Mouse (Mus musculus) layer of hippocampus, adult 18-20 months (tissue): ENCODE measurements at regions not wholly inside any gene's neighbourhood (a gene's known extent, or its start where the extent isn't known, plus 50 kb on each side); places are given as distances from the start of the nearest gene placed in this dataset.

Experiments
- DNase-seq, 2 experiments: peaks; one replicate each; pipeline ENCODE4 v3.0.0; 2022; ENCODE audit warnings: low spot score in 2 of 2

GRCm38 (mm10) chr9:31794911-31795310 lies 118.4 kb downstream of the Barx2 start:
- DNase-seq, result peak in 1 of 2 experiments; percentile 5

GRCm38 (mm10) chr9:31775956-31776355 lies 137.3 kb downstream of the Barx2 start:
- no peak for DNase-seq

- DNase-seq, result no peak
Measured at GRCm38 (mm10) chr9:31765401-31765800, 147.9 kb downstream of the Barx2 start.

GRCm38 (mm10) chr9:31757894-31758561 lies 155.2 kb downstream of the Barx2 start:
- DNase-seq, result peak in 1 of 2 experiments; percentile 3

GRCm38 (mm10) chr9:31730443-31730842 lies 182.8 kb downstream of the Barx2 start:
- peak in 1 of 2 experiments; percentile 21 for DNase-seq

DNA sequence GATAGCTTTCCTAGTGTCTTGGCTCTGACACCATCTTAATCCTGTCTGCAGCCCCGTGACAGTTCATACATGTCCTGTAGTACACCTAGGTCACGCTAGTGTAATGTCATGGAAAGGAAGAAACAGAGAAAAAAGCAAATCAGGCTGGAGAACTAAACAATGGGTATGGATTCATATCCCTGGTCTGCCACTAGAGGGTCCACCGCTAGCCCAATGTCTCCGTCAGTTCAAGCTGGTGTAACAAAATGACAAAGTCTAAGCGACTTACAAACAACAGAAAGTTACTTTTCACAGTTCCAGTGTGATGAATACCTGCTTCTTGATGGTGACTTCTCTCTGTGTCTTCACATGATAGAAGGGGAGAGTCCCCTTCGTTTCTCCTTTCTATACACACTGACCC lies 194.0 kb downstream of the Barx2 start:
- no peak for DNase-seq

DNA sequence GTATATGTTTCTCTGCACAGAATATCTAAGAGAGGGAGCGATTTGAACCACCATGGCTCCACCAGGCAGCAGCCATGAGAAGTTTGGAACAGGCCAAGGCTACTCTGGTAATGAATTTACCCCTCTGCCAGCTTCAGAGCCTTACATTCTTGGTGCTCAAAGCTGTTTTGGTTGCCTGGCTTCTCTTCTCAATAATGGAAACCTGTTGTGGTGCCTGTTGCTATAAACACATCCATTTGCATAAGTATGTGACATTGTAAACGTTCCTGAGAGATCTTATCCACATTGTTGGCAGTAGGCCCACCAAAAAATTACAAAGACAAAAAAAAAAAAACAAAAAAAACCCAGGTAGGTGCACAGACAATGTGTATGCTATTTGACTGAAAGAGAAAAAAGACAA lies 203.2 kb downstream of the Barx2 start:
- no peak for DNase-seq

GRCm38 (mm10) chr9:31706688-31707087 lies 206.6 kb downstream of the Barx2 start:
- DNase-seq, result no peak

GRCm38 (mm10) chr9:31690921-31691475 lies 222.3 kb downstream of the Barx2 start:
- no peak for DNase-seq

GRCm38 (mm10) chr9:31688398-31688705 lies 224.1 kb upstream of the Tmem45b start:
- no peak for DNase-seq

- no peak for DNase-seq
Measured at GRCm38 (mm10) chr9:31687686-31688397, 223.6 kb upstream of the Tmem45b start.

- DNase-seq, result no peak
Measured at GRCm38 (mm10) chr9:31686466-31686865, 222.2 kb upstream of the Tmem45b start.

DNA sequence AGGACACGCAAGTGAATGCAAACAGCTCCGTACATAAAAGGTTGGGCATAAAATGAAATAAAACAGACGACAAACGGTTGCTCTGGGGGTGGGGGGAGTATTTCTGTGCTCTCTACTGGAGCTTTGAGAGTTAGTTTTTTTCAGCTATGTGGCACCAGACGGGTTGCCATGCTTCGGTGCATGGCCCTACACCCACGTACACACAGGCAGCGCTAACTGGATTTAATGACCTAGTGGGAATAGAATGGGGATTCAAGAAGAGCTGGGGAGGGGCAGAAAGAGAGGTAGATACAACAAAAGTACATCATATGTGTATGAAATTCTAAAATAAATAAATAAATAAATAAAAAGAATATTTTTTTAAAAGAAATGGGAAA lies 220.5 kb upstream of the Tmem45b start:
- DNase-seq, result peak in 1 of 2 experiments; percentile 27

GRCm38 (mm10) chr9:31684099-31684811 lies 220.0 kb upstream of the Tmem45b start:
- no peak for DNase-seq

DNA sequence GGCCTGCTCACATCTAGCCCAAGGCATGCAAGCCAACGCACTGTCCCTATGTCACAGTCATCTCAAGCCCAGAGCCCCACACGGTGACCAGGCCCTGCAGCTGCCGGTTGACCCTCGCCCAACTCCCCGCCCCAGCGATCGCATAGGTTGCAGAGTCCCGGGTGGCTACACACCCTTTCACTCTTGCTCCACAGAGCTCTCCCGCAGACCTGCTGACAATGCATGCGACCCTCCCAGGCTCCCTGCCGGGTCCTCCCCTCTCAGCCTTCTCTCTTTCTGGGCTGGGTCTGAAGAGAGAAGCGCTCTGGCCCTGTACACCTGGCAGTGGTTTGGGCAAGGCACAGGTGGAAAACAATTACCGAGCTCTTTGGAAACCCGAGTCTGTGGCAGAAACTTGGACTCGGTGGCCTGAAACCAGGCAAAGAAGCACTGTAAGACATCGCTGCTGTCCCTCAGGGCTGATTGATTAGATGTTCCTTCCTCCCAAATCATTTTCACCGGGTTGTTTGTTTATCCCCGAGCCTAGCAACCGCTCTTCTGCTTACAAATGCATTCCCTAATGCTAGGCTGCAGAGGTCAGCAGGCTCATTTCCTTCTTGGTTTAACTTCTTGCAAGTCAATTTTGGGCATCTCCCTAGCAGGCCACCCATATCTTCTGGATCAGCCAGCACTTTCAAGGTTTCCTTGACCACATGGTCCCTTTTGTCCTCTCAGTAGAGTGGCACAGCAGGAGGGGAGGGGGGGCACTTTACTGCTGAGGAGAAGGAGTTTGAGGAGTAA lies 219.2 kb upstream of the Tmem45b start:
- no peak for DNase-seq

DNA sequence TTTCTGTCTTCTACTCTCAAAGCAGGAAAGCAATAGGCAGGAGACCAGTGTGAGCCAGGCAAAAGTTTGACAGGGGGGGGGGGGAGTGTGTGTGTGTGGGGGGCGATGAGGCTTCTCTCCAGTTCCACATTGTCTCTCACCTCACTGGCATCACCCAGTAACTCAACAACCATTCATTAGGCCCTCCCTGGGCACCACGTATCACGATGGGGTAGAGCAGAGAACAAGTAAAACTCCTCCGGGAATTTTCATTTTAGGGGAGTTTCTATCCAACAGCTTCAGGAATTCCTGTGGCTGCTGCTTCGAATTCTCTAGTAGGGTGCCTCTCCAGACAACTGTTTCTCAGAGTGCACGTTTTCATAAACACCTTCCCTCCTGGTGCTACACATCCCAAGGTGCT lies 218.6 kb upstream of the Tmem45b start:
- no peak for DNase-seq

DNA sequence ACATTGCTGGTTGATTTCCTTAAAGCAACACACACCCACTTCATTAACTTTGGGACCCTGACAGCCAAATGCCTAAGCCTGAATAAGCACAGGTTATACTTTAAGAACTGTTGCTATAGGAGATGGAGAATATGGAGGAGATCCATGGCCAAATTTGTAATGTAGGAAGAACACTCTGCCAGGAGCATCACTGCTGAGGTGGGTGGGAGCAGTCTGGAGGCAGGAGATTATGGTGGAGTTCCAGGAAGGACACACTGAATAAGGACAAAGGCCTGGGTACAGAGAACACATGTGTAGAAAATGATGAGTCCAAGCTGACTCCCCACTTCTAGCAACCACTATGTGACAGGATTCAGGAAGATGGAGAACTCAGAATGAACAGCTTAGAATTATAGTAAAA lies 212.9 kb upstream of the Tmem45b start:
- DNase-seq, result no peak

DNA sequence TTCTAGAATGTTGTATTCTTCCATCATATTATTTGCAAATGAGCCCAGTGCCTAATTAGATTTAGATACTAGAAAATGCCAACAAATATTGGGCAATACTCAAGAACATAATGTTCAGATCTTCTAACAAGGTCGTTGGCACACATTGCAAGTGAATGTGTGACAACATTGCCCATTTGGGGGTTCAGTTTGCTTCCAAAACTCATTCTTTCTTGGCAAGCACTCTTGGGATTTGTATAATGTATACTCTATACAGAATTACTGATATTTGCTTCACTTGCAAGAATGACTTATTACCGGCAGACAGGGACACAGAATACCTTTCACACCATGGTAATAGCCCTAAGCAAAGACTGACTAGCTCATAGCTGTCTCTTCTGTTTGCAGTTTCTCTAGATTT lies 194.8 kb upstream of the Tmem45b start:
- peak in 1 of 2 experiments; percentile 22 for DNase-seq

- no peak for DNase-seq
Measured at GRCm38 (mm10) chr9:31657612-31658011, 193.3 kb upstream of the Tmem45b start.

- DNase-seq, result no peak
Measured at GRCm38 (mm10) chr9:31656676-31657075, 192.4 kb upstream of the Tmem45b start.

GRCm38 (mm10) chr9:31654747-31655146 lies 190.5 kb upstream of the Tmem45b start:
- DNase-seq, result no peak
